Mouse (Mus musculus) stomach, postnatal 0 days (tissue): ENCODE data around the gene 9530068E07Rik.

ENCODE experiments used
- CTCF ChIP-seq: IDR thresholded peaks from 2 replicates; pipeline ENCODE4 v1.5.1; 2016; ENCODE audit warnings: antibody characterized with exemption, low read depth, mild to moderate bottlenecking, moderate library complexity
- EP300 ChIP-seq: optimal IDR thresholded peaks from 2 replicates; pipeline ENCODE3; 2016; ENCODE audit warnings: antibody characterized with exemption

GRCm38 (mm10) chr11:52384667-52385066, 11.6 kb upstream of the 9530068E07Rik start:
- TF ChIP-seq CTCF (peak; percentile 71), EP300 (no peak)
